Mouse (Mus musculus) layer of hippocampus, postnatal 36 days (tissue): ENCODE measurements at regions not wholly inside any gene's neighbourhood (a gene's known extent, or its start where the extent isn't known, plus 50 kb on each side); places are given as distances from the start of the nearest gene placed in this dataset.

Source experiments
- DNase-seq, 2 experiments: peaks; one replicate each; pipeline ENCODE4 v3.0.0; 2022

DNA sequence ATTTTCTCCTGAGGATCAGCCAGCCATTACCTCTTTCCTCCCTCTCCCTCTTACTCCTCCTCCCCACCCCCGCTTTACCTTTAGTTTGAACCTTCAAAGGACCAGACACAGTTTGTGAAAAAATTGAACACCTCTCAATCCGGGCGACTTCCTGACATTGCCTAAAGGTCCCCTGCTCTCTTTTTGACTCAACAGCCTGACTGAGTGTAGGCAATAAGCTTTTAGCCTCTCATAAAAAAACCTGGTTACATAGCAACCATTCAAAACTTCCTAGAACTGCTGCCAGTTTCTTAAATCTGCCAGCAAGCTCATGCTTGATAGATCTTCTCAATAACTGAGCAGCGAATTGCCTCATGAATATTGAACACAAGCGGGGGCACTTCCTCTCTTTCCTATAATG is 71.7 kb downstream of the Zfp945 start:
- no peak for DNase-seq

DNA sequence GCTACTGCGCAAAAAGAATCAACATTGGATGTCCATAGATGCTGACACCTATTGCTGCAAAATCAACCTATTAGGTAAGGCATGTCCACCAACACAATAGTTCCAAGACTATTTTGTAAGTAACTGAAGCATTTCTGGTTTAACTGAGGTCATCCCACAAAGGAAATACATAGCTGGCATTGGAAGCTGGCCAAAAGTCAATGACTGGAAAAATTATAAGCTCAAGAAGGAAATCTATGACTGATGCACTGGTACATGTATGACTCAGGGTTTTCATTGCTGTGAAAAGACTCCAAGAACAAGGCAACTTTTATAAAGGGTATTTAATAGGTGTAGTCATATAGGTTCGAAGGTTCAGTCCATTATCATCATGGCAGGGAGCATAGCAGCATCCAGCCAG is 82.5 kb downstream of the Zfp945 start:
- DNase-seq: no peak

DNA sequence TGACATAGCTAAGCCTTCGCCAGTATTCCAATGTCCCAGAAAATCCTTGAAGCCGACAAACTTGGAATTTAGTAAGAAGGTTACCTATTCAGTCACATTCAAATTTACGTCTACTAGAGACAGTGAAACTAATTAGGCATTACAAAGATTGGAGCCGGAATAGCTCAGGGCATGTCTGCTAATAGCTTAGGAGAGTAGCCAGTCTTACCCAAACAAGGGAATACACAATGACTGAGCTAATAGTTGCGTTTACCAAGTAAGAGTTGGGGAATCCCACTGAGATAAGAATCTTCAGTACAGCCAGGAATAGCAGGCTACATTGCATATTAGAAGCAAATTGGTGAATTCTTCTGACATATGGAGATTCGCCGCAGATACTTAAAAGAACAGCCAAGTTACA is 121.2 kb downstream of the Zfp945 start:
- DNase-seq: no peak

DNA sequence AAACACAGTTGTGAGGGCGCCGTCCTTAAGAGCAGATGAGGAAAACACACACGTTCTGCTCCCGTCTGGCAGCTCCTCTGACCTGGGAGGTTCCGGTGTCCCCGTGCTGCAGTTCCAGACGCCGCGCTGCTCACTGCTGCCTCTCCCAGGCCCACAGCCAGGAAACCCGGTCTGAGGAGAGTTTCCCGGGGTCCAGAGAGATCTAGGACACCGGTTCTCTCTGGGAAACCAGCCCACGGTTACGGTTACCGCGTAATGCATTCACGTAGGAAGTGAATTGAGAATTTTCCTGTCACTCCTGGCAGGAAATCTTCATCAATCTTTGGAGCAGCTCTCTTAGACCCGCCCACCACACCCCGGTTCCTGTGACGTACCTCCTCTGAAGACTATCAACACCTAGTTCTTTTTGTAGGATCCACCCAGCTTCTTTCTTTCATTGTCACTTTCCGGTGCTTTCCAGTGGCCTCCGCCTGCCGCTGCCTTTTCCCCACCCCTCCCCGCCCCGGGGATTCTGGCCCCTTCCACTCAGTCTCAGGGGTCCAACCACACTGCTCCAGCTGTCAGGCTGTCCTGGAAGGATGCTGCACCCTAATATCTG is 127.3 kb downstream of the Zfp945 start:
- DNase-seq: peak; percentile 53 to 55

DNA sequence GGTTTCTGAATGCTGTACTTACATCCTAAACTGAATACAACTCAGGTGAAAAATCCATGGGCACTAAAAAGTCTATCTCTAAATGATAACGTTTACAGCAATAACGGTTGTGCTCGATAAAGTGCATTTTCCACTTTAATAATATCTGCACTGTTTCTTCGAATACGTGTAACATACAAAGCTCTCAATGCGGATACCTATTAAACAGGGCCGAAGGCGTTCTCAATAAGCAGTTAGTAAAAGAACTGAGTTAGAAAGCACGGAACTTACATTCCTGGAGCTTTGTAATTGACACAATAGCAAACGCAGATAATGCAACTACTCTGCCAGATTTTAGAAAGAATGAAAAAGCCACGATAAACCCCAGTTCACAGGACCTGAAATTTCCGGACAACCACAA is 127.8 kb downstream of the Zfp945 start:
- DNase-seq: no peak

DNA sequence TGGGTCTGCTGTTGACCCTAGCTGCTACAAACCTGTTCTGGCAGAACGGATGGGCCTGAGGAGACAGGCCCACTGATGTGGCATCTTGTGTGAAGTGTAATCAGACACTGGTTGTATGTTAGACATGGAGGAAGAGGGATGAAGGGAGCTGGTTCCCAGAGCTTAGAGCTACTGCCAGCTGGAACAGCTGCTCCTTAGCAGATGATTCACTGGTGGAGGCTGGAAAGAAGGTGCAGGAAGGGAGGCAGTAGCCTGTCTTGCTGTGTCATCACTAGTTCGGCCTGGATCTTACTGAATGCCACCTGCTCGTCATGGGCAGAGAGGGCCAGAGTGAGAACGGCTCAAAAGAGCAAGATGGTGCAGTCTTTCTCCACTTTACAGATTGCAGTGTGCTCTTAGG is 130.6 kb downstream of the Zfp945 start:
- DNase-seq: no peak
